Mouse (Mus musculus) midbrain, embryonic 10.5 days (tissue): Measurements from ENCODE around the gene Adamts10. TPM values are rescaled to one million over a fixed set of nuclear protein-coding genes. Genes with fewer than 3 reads are reported as not detected.

Experiments
- DNase-seq: peaks from one replicate; pipeline ENCODE4 v3.0.0-alpha.2; 2017; ENCODE audit warnings: low spot score
- H3K27ac ChIP-seq: fragments of 300-500 bp; sonication (generic); replicated peaks from 2 replicates; pipeline ENCODE4 v1.5.1; 2016; ENCODE audit warnings: mild to moderate bottlenecking
- H3K27me3 ChIP-seq: fragments of 300-500 bp; sonication (generic); 2 replicates; pipeline ENCODE4 v1.6.1; 2016; ENCODE audit warnings: low read depth, mild to moderate bottlenecking; ENCODE audit not compliant: poor library complexity, severe bottlenecking
- H3K36me3 ChIP-seq: fragments of 300-500 bp; sonication (generic); 2 replicates; pipeline ENCODE4 v1.6.1; 2016; ENCODE audit warnings: mild to moderate bottlenecking, moderate library complexity
- H3K4me1 ChIP-seq: fragments of 300-500 bp; sonication (generic); 2 replicates; pipeline ENCODE4 v1.6.1; 2016
- H3K4me3 ChIP-seq: fragments of 300-500 bp; sonication (generic); 2 replicates; pipeline ENCODE4 v1.5.1; 2016; ENCODE audit warnings: mild to moderate bottlenecking, moderate library complexity
- H3K9me3 ChIP-seq: fragments of 300-500 bp; sonication (generic); replicated peaks from 2 replicates; pipeline ENCODE4 v1.6.1; 2016; ENCODE audit warnings: mild to moderate bottlenecking
- WGBS: fragments of 180-500 bp; shearing (Covaris S2); methylation state at CpG from one replicate; pipeline ENCODE4 v1.1.7; 2016; 5-methylcytosine and 5-hydroxymethylcytosine counted together
- polyA plus RNA-seq: library from polyadenylated mRNA; unstranded; fragments of >200 nt; fragmentation: Nextera tagmentation; extraction: Ambion mirVana; gene quantifications from 2 replicates; pipeline ENCODE4 v1.2.1, GENCODE M21; 2016

The Adamts10 gene
- polyA plus RNA-seq, 1 experiment from 2014 or later: 37.1 TPM

DNA sequence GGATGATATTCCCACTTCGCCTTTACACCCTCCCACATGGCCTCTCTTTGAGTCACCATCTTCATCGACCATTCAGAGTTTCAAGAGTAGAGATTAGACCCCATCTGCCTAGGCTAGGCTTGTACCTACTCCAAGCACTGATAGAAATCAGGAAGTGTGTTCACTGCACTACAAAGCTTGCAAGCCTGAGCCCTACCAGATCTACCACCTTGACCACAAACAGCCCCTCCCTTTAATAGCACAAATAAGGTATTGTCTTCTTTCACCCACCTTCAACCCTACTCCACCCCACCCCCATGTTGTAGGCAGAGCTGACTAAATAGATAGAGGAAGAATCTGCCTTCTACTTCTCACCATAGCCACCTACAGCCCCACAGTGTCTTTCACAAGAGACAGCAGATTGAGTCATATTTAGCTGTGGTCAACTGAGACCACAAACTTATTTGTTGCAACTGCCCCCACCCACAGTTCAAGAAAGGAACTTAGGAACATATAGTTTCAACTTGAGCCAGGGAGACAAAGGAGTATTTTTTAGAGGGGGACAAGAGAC, 39.6 kb downstream of the Adamts10 start:
- no peak for DNase-seq
- Histone ChIP-seq H3K4me1 (no peaks in the 10 kb centered on the region), H3K9me3 (no peaks in the 10 kb centered on the region), H3K27ac (no peak overlapping the region), H3K4me3 (no peak overlapping the region), H3K27me3 (no peaks in the 10 kb centered on the region), H3K36me3 (no peaks in the 10 kb centered on the region)
- 75% methylated on average over 2 of the region's 2 CpGs for WGBS

DNA sequence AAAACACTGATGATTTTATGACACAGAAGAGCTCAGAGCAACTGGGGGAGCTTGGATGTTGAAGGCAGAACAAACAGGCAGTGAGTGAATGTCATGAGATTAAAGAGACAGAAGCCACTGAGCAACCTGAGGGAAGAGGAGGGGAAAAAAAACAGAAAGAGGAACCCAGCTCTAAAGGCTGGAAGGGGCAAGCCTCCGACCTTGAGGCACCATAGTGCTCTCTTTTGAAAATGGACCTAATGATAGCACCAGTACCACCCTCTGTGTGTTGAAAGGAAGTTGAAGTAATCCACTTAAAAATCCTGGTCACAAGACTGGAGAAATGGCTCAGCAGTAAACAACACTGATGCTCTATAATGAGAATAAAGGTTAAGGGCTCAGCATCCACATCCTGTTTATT, 40.6 kb downstream of the Adamts10 start:
- no peaks in the 10 kb centered on the region for H3K4me1 ChIP-seq
- WGBS: 61% methylated on average over 1 of the region's 1 CpGs
- H3K27ac ChIP-seq: no peak overlapping the region
- no peaks in the 10 kb centered on the region for H3K9me3 ChIP-seq
- H3K27me3 ChIP-seq: no peaks in the 10 kb centered on the region
- DNase-seq: no peak
- no peak overlapping the region for H3K4me3 ChIP-seq
- no peaks in the 10 kb centered on the region for H3K36me3 ChIP-seq

DNA sequence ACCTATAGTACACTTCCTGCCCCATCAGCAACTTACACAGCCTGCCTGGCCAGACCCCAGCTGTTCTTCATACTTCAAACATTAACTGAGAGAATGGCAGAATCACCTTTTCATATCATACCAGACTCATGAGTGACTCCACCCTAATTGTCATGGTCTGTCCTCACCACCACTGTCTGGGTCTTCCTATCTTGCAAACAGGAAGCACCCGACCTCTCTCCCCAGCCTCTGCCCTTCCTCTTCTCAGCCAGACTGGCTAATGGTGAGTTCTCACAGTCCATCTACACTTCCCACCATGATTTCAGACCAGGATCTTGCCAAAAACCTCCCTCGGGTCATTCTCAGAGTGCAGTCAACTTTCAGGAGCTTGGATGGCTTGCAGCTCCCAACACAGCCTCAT, 42.2 kb downstream of the Adamts10 start:
- no peaks in the 10 kb centered on the region for H3K27me3 ChIP-seq
- no peak overlapping the region for H3K4me3 ChIP-seq
- no peaks in the 10 kb centered on the region for H3K36me3 ChIP-seq
- DNase-seq: no peak
- H3K4me1 ChIP-seq: no peaks in the 10 kb centered on the region
- no peak overlapping the region for H3K27ac ChIP-seq
- WGBS: 76% methylated on average over 2 of the region's 2 CpGs
- H3K9me3 ChIP-seq: no peaks in the 10 kb centered on the region

DNA sequence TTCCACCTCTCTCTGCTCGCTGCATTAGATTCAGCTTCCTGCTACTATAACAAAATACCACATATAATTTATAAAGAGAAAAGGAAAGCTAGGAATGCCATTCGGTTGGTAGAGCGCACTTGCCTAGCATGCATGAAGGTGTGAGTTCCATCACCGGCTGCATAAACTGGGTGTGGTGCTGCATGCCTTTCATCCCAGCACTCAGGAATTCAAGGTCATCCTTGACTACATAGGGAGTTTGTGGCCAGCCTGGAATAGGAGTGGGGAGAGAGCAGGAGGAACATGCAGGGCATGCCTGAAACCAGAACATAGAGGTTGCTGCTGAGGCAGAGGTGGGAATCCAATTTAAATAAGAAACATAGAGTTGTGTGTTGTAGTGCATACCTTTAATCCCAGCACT, 60.1 kb downstream of the Adamts10 start:
- no peaks in the 10 kb centered on the region for H3K9me3 ChIP-seq
- H3K27me3 ChIP-seq: no peaks in the 10 kb centered on the region
- WGBS: 92% methylated on average over 4 of the region's 4 CpGs

DNA sequence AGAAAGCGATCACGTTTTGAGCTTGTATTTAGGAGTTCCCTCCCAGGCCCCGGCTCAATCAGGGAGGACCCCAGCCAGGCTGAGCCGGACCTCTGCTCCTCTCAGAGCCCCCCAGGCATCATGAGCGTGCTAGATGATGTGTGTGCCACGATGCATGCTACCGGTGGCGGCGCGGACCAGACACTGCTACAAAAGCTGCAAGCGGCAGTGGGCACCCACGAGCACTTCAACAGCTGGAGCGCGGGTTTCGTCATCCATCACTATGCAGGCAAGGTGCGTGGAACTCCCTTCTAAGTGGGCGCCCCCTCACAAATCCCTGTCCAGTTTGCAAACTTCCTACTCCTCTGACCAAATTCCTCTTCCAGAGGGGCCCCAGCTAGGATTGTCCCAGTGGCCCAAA, 62.0 kb downstream of the Adamts10 start:
- Histone ChIP-seq H3K9me3 (no peaks in the 10 kb centered on the region), H3K27ac (no peak overlapping the region), H3K4me1 (no peaks in the 10 kb centered on the region), H3K27me3 (no peaks in the 10 kb centered on the region), H3K4me3 (no peak overlapping the region), H3K36me3 (no peaks in the 10 kb centered on the region)
- 74% methylated on average over 17 of the region's 17 CpGs for WGBS
- no peak for DNase-seq

More for the DNA sequence above, 60.1 kb downstream of the Adamts10 start:
- Histone ChIP-seq H3K4me3 (no peak overlapping the region), H3K27ac (no peak overlapping the region), H3K36me3 (no peaks in the 10 kb centered on the region), H3K4me1 (no peaks in the 10 kb centered on the region)
- DNase-seq: no peak

DNA sequence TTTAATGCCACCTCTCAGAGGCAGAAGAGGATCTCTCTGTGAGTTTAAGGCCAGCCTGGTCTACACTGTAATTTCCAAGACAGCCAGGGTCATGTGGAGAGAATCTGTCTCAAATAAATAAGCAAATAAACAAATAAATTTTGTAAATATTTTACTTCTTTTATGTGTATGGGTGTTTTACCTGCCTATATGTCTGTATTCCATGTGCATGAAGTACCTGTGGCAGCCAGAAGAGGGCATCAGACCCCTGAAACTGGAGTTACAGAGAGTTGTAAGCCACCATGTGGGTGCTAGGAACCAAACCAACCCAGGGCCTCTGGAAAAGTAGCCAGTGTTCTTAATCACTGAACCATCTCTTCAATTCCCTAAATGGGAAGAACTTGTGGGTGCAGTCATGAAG, 73.3 kb downstream of the Adamts10 start:
- Histone ChIP-seq H3K9me3 (peaks cover 15% of the 10 kb centered on the region), H3K4me1 (no peaks in the 10 kb centered on the region), H3K27ac (no peak overlapping the region), H3K36me3 (no peaks in the 10 kb centered on the region), H3K27me3 (no peaks in the 10 kb centered on the region), H3K4me3 (no peak overlapping the region)
- DNase-seq: no peak

DNA sequence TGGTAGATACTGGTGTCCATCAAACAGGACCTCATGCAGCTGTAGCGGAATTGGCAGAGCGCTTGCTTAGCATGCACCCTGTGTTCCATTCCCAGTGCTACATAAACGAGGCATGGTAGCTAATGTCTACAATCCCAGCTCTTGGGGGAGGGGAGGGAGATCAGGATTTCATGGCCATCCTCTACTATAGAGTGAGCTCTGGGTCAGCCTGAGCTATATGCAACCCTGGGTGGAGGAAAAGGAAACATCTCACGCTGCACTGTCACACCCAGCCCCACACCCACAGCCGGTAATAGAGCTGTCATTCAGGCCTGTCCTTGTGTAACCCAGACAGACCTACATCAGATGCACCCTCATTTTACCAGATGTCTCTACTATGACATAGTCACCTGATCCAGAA, 74.5 kb downstream of the Adamts10 start:
- no peak for DNase-seq
- Histone ChIP-seq H3K4me3 (no peak overlapping the region), H3K9me3 (peaks cover 15% of the 10 kb centered on the region), H3K27ac (no peak overlapping the region), H3K27me3 (no peaks in the 10 kb centered on the region), H3K4me1 (no peaks in the 10 kb centered on the region), H3K36me3 (no peaks in the 10 kb centered on the region)
- WGBS: 90% methylated on average over 5 of the region's 5 CpGs

DNA sequence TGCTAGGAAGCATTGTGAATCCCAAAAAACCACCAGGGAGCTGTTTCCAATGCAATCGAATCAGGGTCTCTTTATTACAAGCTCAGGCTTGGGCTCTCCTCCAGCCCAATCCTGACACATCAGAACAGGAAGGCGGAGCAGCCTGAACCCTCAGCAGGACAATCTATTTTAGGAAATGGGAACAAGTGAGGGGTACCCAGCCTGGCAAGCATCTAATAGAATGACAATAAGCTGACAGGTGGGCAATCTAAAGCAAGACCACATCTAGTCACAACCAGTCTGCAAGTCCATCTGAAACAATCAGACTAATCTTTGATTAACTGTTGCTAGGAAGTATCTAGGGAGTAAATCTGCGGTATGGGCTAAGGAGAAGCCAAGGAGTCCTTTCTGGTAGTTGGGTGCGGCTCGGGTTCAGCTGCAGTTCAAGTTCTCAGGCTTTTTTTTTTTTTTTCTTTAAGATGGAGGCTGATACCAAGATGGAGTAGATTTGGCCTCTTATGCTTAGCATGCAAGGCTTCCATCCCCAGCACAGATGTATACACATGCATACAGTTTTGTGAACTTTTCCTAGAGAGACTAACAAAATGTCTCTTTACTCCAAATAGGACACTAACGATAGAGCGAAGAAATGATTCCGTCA, 76.0 kb downstream of the Adamts10 start:
- no peaks in the 10 kb centered on the region for H3K36me3 ChIP-seq
- no peaks in the 10 kb centered on the region for H3K4me1 ChIP-seq
- no peak overlapping the region for H3K27ac ChIP-seq
- WGBS: 87% methylated on average over 8 of the region's 8 CpGs
- H3K4me3 ChIP-seq: no peak overlapping the region
- peaks cover 15% of the 10 kb centered on the region for H3K9me3 ChIP-seq
- DNase-seq: no peak
- no peaks in the 10 kb centered on the region for H3K27me3 ChIP-seq

DNA sequence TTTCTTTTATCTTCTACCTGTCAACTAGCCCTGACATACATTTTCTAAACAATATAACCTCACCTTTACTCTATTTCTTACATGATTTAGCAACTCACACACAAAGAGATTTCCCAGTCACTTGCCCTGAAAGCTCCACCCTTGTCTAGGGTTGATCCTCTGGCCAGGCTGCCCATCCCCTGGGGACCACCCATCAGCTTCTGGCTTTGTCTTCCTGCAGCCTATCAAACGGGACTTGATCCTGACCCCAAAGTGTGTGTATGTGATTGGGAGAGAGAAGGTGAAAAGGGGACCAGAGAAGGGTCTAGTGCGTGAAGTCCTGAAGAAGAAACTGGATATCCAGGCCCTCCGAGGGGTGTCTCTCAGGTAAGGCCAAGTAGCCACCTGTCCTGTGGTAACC, 76.8 kb downstream of the Adamts10 start:
- no peaks in the 10 kb centered on the region for H3K27me3 ChIP-seq
- H3K4me3 ChIP-seq: no peak overlapping the region
- WGBS: 78% methylated on average over 3 of the region's 3 CpGs
- H3K4me1 ChIP-seq: no peaks in the 10 kb centered on the region
- no peak overlapping the region for H3K27ac ChIP-seq
- no peaks in the 10 kb centered on the region for H3K36me3 ChIP-seq
- peaks cover 15% of the 10 kb centered on the region for H3K9me3 ChIP-seq
- no peak for DNase-seq

DNA sequence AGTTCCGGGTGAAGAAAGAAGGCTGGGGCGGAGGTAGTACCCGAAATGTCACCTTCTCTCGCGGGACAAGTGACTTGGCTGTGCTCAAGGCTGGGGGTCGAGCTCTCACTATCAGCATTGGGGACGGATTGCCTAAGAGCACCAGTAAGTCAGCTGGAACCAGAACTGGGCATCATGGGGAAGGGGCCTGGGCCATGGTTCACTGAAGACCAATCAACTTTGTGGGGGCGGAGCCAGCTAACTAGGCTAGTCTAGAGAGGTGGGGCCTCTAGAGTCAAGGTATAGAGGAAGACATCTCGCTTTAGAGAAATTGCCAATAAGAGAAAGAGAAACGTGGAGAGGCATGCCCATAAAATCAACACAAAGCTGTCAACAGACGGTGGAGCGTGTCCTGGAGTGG, 77.9 kb downstream of the Adamts10 start:
- WGBS: 87% methylated on average over 12 of the region's 12 CpGs
- DNase-seq: no peak
- H3K4me3 ChIP-seq: no peak overlapping the region
- no peaks in the 10 kb centered on the region for H3K27me3 ChIP-seq
- H3K9me3 ChIP-seq: peaks cover 15% of the 10 kb centered on the region
- no peaks in the 10 kb centered on the region for H3K36me3 ChIP-seq
- H3K27ac ChIP-seq: no peak overlapping the region
- no peaks in the 10 kb centered on the region for H3K4me1 ChIP-seq

Other genes with a start within 250 kb of the Adamts10 start
- gene Zfp955b, start 234.7 kb upstream of the Adamts10 start, polyA plus RNA-seq: 9.6 and 12.3 TPM in 2 replicates
- gene Zfp81, start 165.3 kb upstream of the Adamts10 start, polyA plus RNA-seq: 9.9 and 13.1 TPM in 2 replicates
- gene Zfp101, start 129.6 kb upstream of the Adamts10 start, polyA plus RNA-seq: 16.8 and 18.0 TPM in 2 replicates
- gene Actl9, start 91.3 kb upstream of the Adamts10 start, polyA plus RNA-seq: not detected in 2 replicates
- gene Myo1f, start 31.5 kb downstream of the Adamts10 start, polyA plus RNA-seq: 1.7 and 2.9 TPM in 2 replicates
- 54.3 and 67.0 TPM in 2 replicates for gene Zfp414, start 104.9 kb downstream of the Adamts10 start, polyA plus RNA-seq
- gene Pram1, start 113.9 kb downstream of the Adamts10 start, polyA plus RNA-seq: 0.22 and 0.30 TPM in 2 replicates
- gene Hnrnpm, start 162.7 kb downstream of the Adamts10 start, polyA plus RNA-seq: 511 and 521 TPM in 2 replicates
- 35.5 and 39.5 TPM in 2 replicates for gene March2, start 194.5 kb downstream of the Adamts10 start, polyA plus RNA-seq
- gene Rab11b, start 236.3 kb downstream of the Adamts10 start, polyA plus RNA-seq: 363 and 422 TPM in 2 replicates